Mouse (Mus musculus) lung, postnatal 0 days (tissue): ENCODE data around the gene Thrap3.

Experiments used
- CTCF ChIP-seq: IDR thresholded peaks from 2 replicates; pipeline ENCODE4 v1.5.1; 2016; ENCODE audit warnings: antibody characterized with exemption, mild to moderate bottlenecking
- EP300 ChIP-seq: IDR thresholded peaks from 2 replicates; pipeline ENCODE4 v1.6.1; 2016; ENCODE audit warnings: antibody characterized with exemption, mild to moderate bottlenecking, control low read depth

DNA sequence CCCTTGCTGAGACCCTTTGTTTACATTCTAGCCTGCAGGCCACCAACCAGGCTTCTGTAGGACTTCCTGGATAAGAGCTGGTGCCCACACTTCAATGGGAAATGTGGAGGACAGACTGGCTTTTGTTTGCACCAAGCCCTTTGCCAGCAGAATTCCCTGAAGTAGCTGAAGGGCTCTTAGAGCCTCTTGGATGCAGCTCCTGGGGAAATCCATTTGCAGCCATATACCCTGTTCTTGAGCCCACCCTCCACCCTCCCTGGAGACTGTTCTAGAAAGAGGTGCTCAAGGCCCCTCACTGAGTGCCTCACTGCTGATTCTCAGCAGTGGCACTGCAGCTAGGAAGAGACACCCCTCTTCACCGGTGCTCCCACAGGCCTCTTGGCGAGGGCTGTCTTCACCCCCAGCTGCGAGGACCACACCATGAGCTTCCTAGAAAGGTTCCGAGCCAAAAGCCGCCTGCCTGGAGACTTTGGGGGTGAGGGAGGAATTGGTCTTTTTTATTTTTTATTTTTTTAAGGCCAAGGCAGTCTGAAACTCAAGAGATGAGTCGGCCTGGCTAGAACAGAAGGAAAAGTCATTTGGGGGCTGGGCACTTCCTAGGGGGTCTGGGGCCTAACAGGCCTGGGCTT lies 69.8 kb downstream of the Thrap3 start:
- no peak for TF ChIP-seq CTCF
- peak; percentile 88 for TF ChIP-seq EP300
